Mouse (Mus musculus) cerebellum, adult 8-10 months (tissue): ENCODE results near the gene Ppa2.

Experiments used
- DNase-seq: peaks from one replicate; pipeline ENCODE4 v3.0.0; 2022

Ppa2 gene

GRCm38 (mm10) chr3:133332280-133332679 is 22.4 kb downstream of the Ppa2 start:
- DNase-seq, result no peak

GRCm38 (mm10) chr3:133333267-133334170 is 23.6 kb downstream of the Ppa2 start:
- no peak for DNase-seq

GRCm38 (mm10) chr3:133334691-133335090 is 24.8 kb downstream of the Ppa2 start:
- DNase-seq, result no peak

- DNase-seq, result no peak
These were observed 25.3 kb downstream of the Ppa2 start for GRCm38 (mm10) chr3:133335166-133335565.

- DNase-seq, result no peak
These were observed 26.5 kb downstream of the Ppa2 start for GRCm38 (mm10) chr3:133336400-133336799.

GRCm38 (mm10) chr3:133338851-133339356 is 29.0 kb downstream of the Ppa2 start:
- no peak for DNase-seq

GRCm38 (mm10) chr3:133339411-133339823 is 29.5 kb downstream of the Ppa2 start:
- no peak for DNase-seq

- no peak for DNase-seq
These were observed 31.2 kb downstream of the Ppa2 start for GRCm38 (mm10) chr3:133341106-133341505.

GRCm38 (mm10) chr3:133347535-133347934 is 37.6 kb downstream of the Ppa2 start:
- DNase-seq, result no peak

GRCm38 (mm10) chr3:133348847-133349246 is 38.9 kb downstream of the Ppa2 start:
- no peak for DNase-seq

- DNase-seq, result no peak
These were observed 47.6 kb downstream of the Ppa2 start for GRCm38 (mm10) chr3:133357426-133357974.

- no peak for DNase-seq
These were observed 48.1 kb downstream of the Ppa2 start for GRCm38 (mm10) chr3:133357977-133358376.

GRCm38 (mm10) chr3:133361406-133361805 is 51.5 kb downstream of the Ppa2 start:
- DNase-seq, result no peak

GRCm38 (mm10) chr3:133364138-133364537 is 54.2 kb downstream of the Ppa2 start:
- DNase-seq, result no peak

- DNase-seq, result no peak
These were observed 56.2 kb downstream of the Ppa2 start for GRCm38 (mm10) chr3:133366096-133366495.

GRCm38 (mm10) chr3:133378174-133378573 is 68.3 kb downstream of the Ppa2 start:
- DNase-seq, result no peak

GRCm38 (mm10) chr3:133379997-133380396 is 70.1 kb downstream of the Ppa2 start:
- DNase-seq, result no peak

GRCm38 (mm10) chr3:133381519-133381918 is 71.6 kb downstream of the Ppa2 start:
- DNase-seq, result no peak

GRCm38 (mm10) chr3:133382147-133382546 is 72.2 kb downstream of the Ppa2 start:
- no peak for DNase-seq

GRCm38 (mm10) chr3:133384164-133384708 is 74.3 kb downstream of the Ppa2 start:
- no peak for DNase-seq

GRCm38 (mm10) chr3:133387283-133387682 is 77.4 kb downstream of the Ppa2 start:
- no peak for DNase-seq

GRCm38 (mm10) chr3:133389803-133390387 is 80.0 kb downstream of the Ppa2 start:
- no peak for DNase-seq

- no peak for DNase-seq
These were observed 84.6 kb downstream of the Ppa2 start for GRCm38 (mm10) chr3:133394531-133394930.
